In the genomic region with DNA sequence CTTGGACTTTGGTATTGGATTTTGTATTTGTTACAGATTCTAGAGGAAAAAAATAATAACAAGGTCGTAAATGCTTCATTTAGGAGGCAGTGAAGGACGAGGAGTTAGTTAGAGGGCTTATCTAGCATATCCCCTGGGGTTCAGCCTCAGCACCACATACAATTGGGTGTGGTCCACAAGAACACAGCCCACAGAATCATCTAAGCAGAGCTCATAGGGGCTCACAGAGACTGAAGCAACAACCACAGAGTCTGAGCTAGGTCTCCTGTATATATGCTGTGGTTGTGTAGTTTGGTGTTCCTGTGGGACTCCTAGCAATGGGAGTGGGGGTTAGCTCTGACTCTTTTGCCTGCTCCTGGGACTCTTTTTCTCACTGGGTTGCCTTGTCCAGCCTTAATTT, we compare ENCODE assay signal across 32 mouse cellular contexts. TPM values are rescaled to one million over a fixed set of nuclear protein-coding genes. Genes with fewer than 3 reads are reported as not detected.
"Had no signal": no experiment of that assay in that cellular context is flagged by ENCODE, and none has a peak within 500 bp of the region (broad histone marks: within the 10 kb centered on the region; RNA-seq: fewer than 3 reads in every experiment).

No protein-coding gene starts in this region.

- DNase-seq: kidney, adult 18-20 months; kidney, adult 9 months; kidney, postnatal 14 days; kidney, postnatal 4 days; layer of hippocampus, adult 9-11 months; lung, adult 2 months; lung, postnatal 14 days; lung, postnatal 4 days; midbrain, embryonic 14.5 days; retina, postnatal 1 day; right cerebral cortex, postnatal 25 days; spleen, adult 18-20 months; thymus, adult 18-20 months; thymus, postnatal 25 days had no signal

- H3K27me3 ChIP-seq: neural tube, embryonic 12.5 days; neural tube, embryonic 15.5 days had no signal

- H3K4me3 ChIP-seq: limb, embryonic 10.5 days; limb, embryonic 13.5 days; neural tube, embryonic 12.5 days; neural tube, embryonic 15.5 days had no signal

- H3K36me3 ChIP-seq: limb, embryonic 10.5 days; limb, embryonic 13.5 days; neural tube, embryonic 12.5 days; neural tube, embryonic 15.5 days had no signal

- H3K27ac ChIP-seq: limb, embryonic 10.5 days; limb, embryonic 13.5 days; neural tube, embryonic 12.5 days; neural tube, embryonic 15.5 days had no signal

- H3K4me2 ChIP-seq: limb, embryonic 13.5 days; midbrain, embryonic 11.5 days; neural tube, embryonic 12.5 days; neural tube, embryonic 15.5 days had no signal

- ATAC-seq: inflammation-experienced regulatory T-cells, adult 6 months; intestine, embryonic 16.5 days had no signal

- H3K9me3 ChIP-seq: limb, embryonic 10.5 days; limb, embryonic 13.5 days; neural tube, embryonic 12.5 days; neural tube, embryonic 15.5 days had no signal

- H3K9ac ChIP-seq: limb, embryonic 13.5 days; neural tube, embryonic 12.5 days; neural tube, embryonic 15.5 days had no signal

RNA-seq across cellular contexts. Expression of gene Enthd1, which starts 45.4 kb away (rescaled TPM):
- total RNA-seq: layer of hippocampus, adult 18-20 months; layer of hippocampus, postnatal 25 days; left cerebral cortex, adult 18-20 months; left cerebral cortex, postnatal 25 days; liver, adult 2 months; megakaryocyte progenitor cell, adult 5-6 weeks; megakaryocyte-erythroid progenitor cell, adult 5-6 weeks; midbrain, postnatal 0 days had no signal
- polyA plus RNA-seq: intestine, embryonic 16.5 days; kidney, embryonic 16.5 days; limb, embryonic 10.5 days; limb, embryonic 13.5 days; liver, adult 2 months; lung, adult 2 months; lung, embryonic 16.5 days; midbrain, embryonic 11.5 days; midbrain, embryonic 14.5 days; midbrain, postnatal 0 days; neural tube, embryonic 12.5 days; neural tube, embryonic 15.5 days; stomach, embryonic 16.5 days had no signal
